Mouse (Mus musculus) adrenal gland, postnatal 25 days (tissue): ENCODE data around the gene H2al1m. TPM values are rescaled to one million over a fixed set of nuclear protein-coding genes. Genes with fewer than 3 reads are reported as not detected.
"Not testable (repeated sequence)": the region's sequence is repeated elsewhere in the genome, so short reads cannot be mapped to it uniquely, and the experiment has no call there.

Experiments
- DNase-seq: peaks from one replicate; pipeline ENCODE4 v3.0.0; 2021; ENCODE audit warnings: mixed read lengths
- total RNA-seq: library from RNA; stranded (reverse); gene quantifications from 2 replicates; pipeline ENCODE4 v1.2.3, GENCODE M21; 2021

Gene H2al1m
- total RNA-seq, 1 experiment from 2014 or later, result not detected

GRCm38 (mm10) chrX:9332366-9332962 is 48.9 kb downstream of the H2al1m start:
- not testable (repeated sequence) for DNase-seq

- DNase-seq, result peak; percentile 11
Observed at GRCm38 (mm10) chrX:9333035-9333434, 49.5 kb downstream of the H2al1m start.

Other genes with a start within 250 kb of the H2al1m start
- not detected in 2 replicates for gene Fthl17f, start 220.7 kb upstream of the H2al1m start, total RNA-seq
- gene 4930402K13Rik, start 179.2 kb upstream of the H2al1m start, total RNA-seq, result not detected in 2 replicates
- gene Lancl3, start 83.9 kb upstream of the H2al1m start, total RNA-seq, result 1.8 and 2.2 TPM in 2 replicates
- not detected in 2 replicates for gene Gm14862, start 26.9 kb upstream of the H2al1m start, total RNA-seq
- gene Xk, start 11.0 kb upstream of the H2al1m start, total RNA-seq, result 1.5 and 2.0 TPM in 2 replicates
- not detected in 2 replicates for gene H2al1k, start 66.9 kb downstream of the H2al1m start, total RNA-seq
- gene Cybb, start 204.0 kb downstream of the H2al1m start, total RNA-seq, result 5.5 and 8.1 TPM in 2 replicates